Mouse (Mus musculus): Measurements from ENCODE around the gene Dip2c.

Dip2c gene

GRCm38 (mm10) chr13:9276322-9276855 lies at the start of gene Dip2c:
TSS of gene Dip2c (plus strand) at chr13:9276528.
- peak; percentile 85 for DNase-seq (ENCODE audit: low spot score)

GRCm38 (mm10) chr13:9227078-9227477 lies 49.2 kb upstream of the Dip2c start:
- no peak for DNase-seq (ENCODE audit: low spot score)

GRCm38 (mm10) chr13:9237495-9237894 lies 38.8 kb upstream of the Dip2c start:
- DNase-seq (ENCODE audit: low spot score) = peak; percentile 14

GRCm38 (mm10) chr13:9239127-9239526 lies 37.2 kb upstream of the Dip2c start:
- DNase-seq (ENCODE audit: low spot score) = no peak

GRCm38 (mm10) chr13:9239631-9240236 lies 36.6 kb upstream of the Dip2c start:
- DNase-seq (ENCODE audit: low spot score) = no peak

GRCm38 (mm10) chr13:9261748-9262147 lies 14.6 kb upstream of the Dip2c start:
- no peak for DNase-seq (ENCODE audit: low spot score)

- DNase-seq (ENCODE audit: low spot score) = no peak
These were observed 10.8 kb upstream of the Dip2c start for GRCm38 (mm10) chr13:9265516-9265915.

GRCm38 (mm10) chr13:9276856-9277620 lies 710 bp downstream of the Dip2c start:
- peak; percentile 19 for DNase-seq (ENCODE audit: low spot score)

GRCm38 (mm10) chr13:9277621-9277960 lies 1.3 kb downstream of the Dip2c start:
- DNase-seq (ENCODE audit: low spot score) = no peak

- DNase-seq (ENCODE audit: low spot score) = no peak
These were observed 2.3 kb downstream of the Dip2c start for GRCm38 (mm10) chr13:9278636-9279035.

- DNase-seq (ENCODE audit: low spot score) = no peak
These were observed 6.7 kb downstream of the Dip2c start for GRCm38 (mm10) chr13:9283050-9283449.

- no peak for DNase-seq (ENCODE audit: low spot score)
These were observed 13.6 kb downstream of the Dip2c start for GRCm38 (mm10) chr13:9289916-9290315.

- no peak for DNase-seq (ENCODE audit: low spot score)
These were observed 20.0 kb downstream of the Dip2c start for GRCm38 (mm10) chr13:9296285-9296684.

- no peak for DNase-seq (ENCODE audit: low spot score)
These were observed 20.9 kb downstream of the Dip2c start for GRCm38 (mm10) chr13:9297266-9297665.

- no peak for DNase-seq (ENCODE audit: low spot score)
These were observed 21.4 kb downstream of the Dip2c start for GRCm38 (mm10) chr13:9297689-9298088.

- peak; percentile 58 for DNase-seq (ENCODE audit: low spot score)
These were observed 23.3 kb downstream of the Dip2c start for GRCm38 (mm10) chr13:9299657-9300056.

- DNase-seq (ENCODE audit: low spot score) = no peak
These were observed 32.5 kb downstream of the Dip2c start for GRCm38 (mm10) chr13:9308863-9309262.

GRCm38 (mm10) chr13:9310806-9311205 lies 34.5 kb downstream of the Dip2c start:
- no peak for DNase-seq (ENCODE audit: low spot score)

GRCm38 (mm10) chr13:9312916-9313315 lies 36.6 kb downstream of the Dip2c start:
- DNase-seq (ENCODE audit: low spot score) = no peak

GRCm38 (mm10) chr13:9314099-9314712 lies 37.9 kb downstream of the Dip2c start:
- peak; percentile 41 for DNase-seq (ENCODE audit: low spot score)

GRCm38 (mm10) chr13:9314713-9315112 lies 38.4 kb downstream of the Dip2c start:
- DNase-seq (ENCODE audit: low spot score) = peak; percentile 21

- no peak for DNase-seq (ENCODE audit: low spot score)
These were observed 43.4 kb downstream of the Dip2c start for GRCm38 (mm10) chr13:9319745-9320144.

- no peak for DNase-seq (ENCODE audit: low spot score)
These were observed 48.9 kb downstream of the Dip2c start for GRCm38 (mm10) chr13:9325262-9325661.
